Mouse (Mus musculus) adrenal gland, postnatal 4 days (tissue): ENCODE measurements around the gene Map3k6. TPM values are rescaled to one million over a fixed set of nuclear protein-coding genes. Genes with fewer than 3 reads are reported as not detected.

Source experiments
- DNase-seq, 2 experiments: peaks; one replicate each; pipeline ENCODE4 v3.0.0; 2021 to 2022; ENCODE audit warnings: low spot score in 2 of 2, mixed read lengths in 2 of 2
- microRNA-seq: library from miRNA; unstranded; fragments of <30 nt; microRNA quantifications from one replicate; pipeline ENCODE4 v1.2.0, GENCODE M21; 2021
- total RNA-seq, 2 experiments: library from RNA; stranded (reverse); gene quantifications; 2 replicates each; pipeline ENCODE4 v1.2.3; 2021

The Map3k6 gene
- total RNA-seq, 2 experiments from 2014 or later, result 24.8 to 25.2 TPM

GRCm38 (mm10) chr4:133281513-133281912 is 40.9 kb downstream of the Map3k6 start:
- DNase-seq, result no peak

- no peak for DNase-seq
These were observed 41.4 kb downstream of the Map3k6 start for GRCm38 (mm10) chr4:133281951-133282481.

GRCm38 (mm10) chr4:133282656-133283055 is 42.0 kb downstream of the Map3k6 start:
- no peak for DNase-seq

DNA sequence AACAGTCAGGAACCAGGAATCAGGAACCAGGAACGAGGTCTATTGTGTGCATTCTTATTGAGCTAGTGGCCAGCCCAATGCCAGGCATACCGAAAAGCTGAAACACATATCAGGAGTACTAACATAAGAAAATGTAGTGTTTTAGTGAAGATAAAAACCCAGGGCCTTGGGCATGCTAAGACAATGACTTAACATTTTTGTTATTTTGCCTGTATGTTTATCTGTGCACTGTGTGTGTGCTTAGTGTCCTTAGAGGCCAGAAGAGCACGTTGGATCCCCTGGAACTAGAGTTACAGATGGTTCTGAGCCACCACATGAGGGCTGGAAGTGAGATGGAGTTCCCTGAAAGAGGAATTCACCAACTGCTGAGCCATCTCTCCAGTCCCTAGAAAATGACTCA is 44.7 kb downstream of the Map3k6 start:
- DNase-seq, result no peak

GRCm38 (mm10) chr4:133285950-133286349 is 45.3 kb downstream of the Map3k6 start:
- DNase-seq, result no peak

DNA sequence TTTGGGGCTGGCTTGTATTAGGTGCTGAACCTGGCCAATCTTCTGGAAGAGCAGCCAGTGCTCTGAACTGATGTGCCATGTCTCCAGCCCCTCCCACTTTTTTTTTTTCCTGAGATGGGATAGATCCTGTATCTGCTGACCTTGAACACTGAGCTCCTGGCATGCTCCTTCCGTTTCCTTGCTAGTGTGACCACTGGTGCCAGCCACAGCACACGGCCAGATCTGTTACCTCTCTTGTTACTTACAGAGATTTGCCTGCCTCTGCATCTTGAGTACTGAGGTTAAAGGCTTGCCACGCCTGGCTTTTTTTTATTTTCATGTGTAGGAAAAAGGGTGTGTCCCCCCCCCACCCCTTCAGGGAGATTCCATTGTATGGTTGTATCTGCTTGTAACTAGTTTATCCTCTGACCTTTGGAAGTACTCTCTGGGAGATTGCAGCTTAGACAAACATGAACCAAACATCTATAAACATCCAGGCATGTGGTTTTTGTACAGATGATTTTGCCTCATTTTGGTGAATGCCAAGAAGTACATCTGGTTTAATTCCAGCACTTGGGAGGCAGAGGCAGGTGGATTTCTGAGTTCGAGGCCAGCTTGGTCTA is 46.0 kb downstream of the Map3k6 start:
- DNase-seq, result no peak

DNA sequence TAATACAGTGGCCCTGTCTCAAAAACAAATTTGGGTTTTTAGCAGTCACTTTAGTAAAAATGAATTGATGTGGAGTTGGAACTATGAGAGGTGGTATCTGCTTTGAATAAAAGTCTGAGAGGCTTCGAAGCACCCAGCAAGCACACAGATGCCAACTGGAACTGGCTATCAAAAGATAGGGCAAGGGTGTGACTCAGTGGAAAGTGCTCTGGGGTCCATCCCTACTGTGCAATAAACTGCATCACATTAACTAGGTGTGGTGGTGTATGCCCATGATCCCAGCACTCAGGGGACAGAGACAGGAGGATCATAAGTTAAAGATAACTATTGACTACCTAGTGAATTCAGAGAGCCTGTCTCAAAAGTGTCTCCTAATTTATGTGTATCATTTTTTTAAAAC is 50.6 kb downstream of the Map3k6 start:
- DNase-seq, result no peak

DNA sequence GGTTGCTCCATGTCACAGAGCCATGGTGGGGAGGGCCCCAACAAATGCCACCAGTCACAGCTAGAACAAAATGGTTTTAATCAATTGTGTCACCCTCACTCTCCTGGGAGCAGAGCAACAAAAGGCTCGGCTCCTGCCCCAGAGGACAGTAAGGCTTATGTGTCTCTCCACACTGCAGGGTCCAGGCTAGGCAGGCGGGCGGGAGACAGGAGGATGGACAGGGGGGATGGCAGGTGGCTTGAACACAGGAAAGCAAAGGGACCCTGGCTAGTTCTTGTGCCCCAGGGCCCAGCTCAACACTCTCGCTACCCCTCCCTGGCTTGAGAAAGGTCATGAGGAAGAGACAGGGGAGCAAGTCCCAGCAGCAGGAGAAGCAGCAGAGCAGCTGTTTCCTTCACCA is 51.8 kb downstream of the Map3k6 start:
- DNase-seq, result no peak

- DNase-seq, result no peak
These were observed 52.6 kb downstream of the Map3k6 start for GRCm38 (mm10) chr4:133292901-133293843.

DNA sequence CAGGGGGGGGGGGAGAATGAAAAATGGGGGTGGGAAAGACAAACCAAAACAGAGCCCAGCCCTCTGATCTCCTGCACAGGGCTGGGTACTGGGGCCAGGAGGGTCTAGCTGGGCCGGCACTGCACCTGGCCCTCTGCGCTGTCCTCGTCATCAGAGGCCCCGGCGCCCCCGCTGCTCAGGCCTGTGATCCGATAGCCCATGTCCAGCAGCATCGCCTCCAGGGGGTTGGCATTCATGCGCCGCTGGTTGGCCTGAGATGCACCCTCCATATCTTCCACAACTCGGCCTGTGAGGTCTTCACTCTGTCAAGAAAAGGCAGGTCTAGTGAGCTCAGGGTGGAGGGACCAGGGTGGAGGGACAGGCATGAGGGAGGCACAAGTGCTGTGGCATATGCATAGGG is 53.5 kb downstream of the Map3k6 start:
- DNase-seq, result no peak

DNA sequence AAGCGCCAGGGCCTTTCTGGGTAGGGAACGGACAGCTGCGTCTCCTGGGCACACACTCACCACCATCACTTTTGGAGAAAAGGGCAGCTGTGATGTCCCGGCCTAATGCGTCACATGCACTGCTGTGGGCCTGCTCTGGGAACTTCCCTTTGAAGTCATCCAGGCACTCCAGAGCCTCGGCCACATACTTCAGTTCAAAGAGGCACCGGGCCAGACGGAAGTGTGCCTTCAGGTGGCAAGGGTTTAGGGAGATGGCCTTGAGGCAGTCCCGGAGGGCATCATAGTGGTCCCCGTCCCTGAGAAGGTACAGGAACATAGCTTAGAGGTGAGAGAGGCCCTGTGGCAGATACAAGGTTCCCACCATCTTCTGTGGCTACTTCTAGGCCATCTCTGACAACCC is 56.7 kb downstream of the Map3k6 start:
- no peak for DNase-seq

- peak; percentile 48 to 60 for DNase-seq
These were observed 57.2 kb downstream of the Map3k6 start for GRCm38 (mm10) chr4:133297801-133298238.

- DNase-seq, result no peak
These were observed 58.1 kb downstream of the Map3k6 start for GRCm38 (mm10) chr4:133298516-133299365.

GRCm38 (mm10) chr4:133299701-133300100 is 59.1 kb downstream of the Map3k6 start:
- DNase-seq, result no peak

- DNase-seq, result no peak
These were observed 59.8 kb downstream of the Map3k6 start for GRCm38 (mm10) chr4:133300421-133300820.

DNA sequence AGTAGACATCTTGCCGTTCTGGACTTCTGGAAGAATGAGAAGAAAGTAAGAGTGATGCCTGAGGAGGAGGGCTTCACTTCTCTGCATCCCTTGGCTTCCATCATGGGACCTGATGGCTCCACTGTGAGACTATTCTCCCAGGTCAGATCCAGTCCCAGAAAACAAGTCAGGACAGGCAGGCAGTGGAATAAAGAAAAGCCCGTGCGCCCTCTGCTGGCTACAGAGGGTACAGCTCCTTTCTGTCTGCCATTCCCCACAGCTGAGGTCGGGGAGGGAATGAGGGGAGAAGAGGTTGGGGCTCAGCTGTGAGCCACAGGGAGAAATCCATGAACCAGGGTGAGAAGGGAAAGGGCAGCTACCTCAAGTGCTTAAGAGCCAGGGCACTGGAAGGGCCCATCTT is 61.2 kb downstream of the Map3k6 start:
- peak; percentile 46 to 52 for DNase-seq

Small RNA genes within 50 kb of the gene (microRNA-seq; reads per million reads assigned to microRNA genes)
- gene Mir7017, result 1.3 reads per million

Other genes with a start within 250 kb of the Map3k6 start
- 10 to 100 TPM; 92.5 to 98.7 TPM for gene Ahdc1, start 229.6 kb upstream of the Map3k6 start, total RNA-seq
- gene Wasf2, start 110.3 kb upstream of the Map3k6 start, total RNA-seq, result 100 to 1,000 TPM; 155 to 157 TPM
- gene Cd164l2, start 28.7 kb upstream of the Map3k6 start, total RNA-seq, result 1 to 10 TPM; 2.3 to 5.2 TPM
- under 1 TPM in 1 of 2 experiments, not detected in 1; 0.31 TPM for gene Gpr3, start 28.3 kb upstream of the Map3k6 start, total RNA-seq
- gene Sytl1, start 22.3 kb downstream of the Map3k6 start, total RNA-seq, result 1 to 10 TPM; 1.5 to 2.4 TPM
- gene Tmem222, start 37.0 kb downstream of the Map3k6 start, total RNA-seq, result 10 to 100 TPM; 65.5 to 78.0 TPM
- gene Wdtc1, start 112.7 kb downstream of the Map3k6 start, total RNA-seq, result 10 to 100 TPM; 36.3 to 39.9 TPM
- 10 to 100 TPM; 52.9 to 54.4 TPM for gene Slc9a1, start 128.9 kb downstream of the Map3k6 start, total RNA-seq
- under 1 TPM; 0.73 to 0.78 TPM for gene Tent5b, start 239.3 kb downstream of the Map3k6 start, total RNA-seq